Mouse (Mus musculus): ENCODE measurements around the gene Hist1h3e. TPM values are rescaled to one million over a fixed set of nuclear protein-coding genes. Genes with fewer than 3 reads are reported as not detected.
"Not testable (repeated sequence)": the region's sequence is repeated elsewhere in the genome, so short reads cannot be mapped to it uniquely, and the experiment has no call there.

Hist1h3e gene
- polyA plus RNA-seq, 1 experiment = 16.6 TPM

DNA sequence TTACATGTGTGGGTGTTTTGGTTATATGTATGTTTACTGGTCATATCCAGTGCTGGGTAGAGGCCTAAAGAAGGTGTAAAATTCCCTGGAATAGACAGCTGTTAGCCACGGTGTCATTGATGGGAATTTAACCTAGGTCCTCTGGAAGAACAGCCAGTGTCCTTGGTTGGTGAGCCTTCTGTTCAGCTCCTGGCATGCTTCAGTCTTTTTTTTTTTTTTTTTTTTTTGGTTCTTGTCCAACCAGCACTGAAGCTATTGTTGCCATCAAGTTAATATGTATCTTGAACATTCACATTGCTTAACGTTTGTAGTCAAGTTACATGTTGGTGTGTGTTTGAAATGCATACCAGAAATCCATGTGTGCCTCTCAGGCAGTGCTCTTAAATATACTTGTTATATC is 2.3 kb upstream of the Hist1h3e start:
- TF ChIP-seq GATA1 (IDR thresholded peaks at IDR 0.05; ENCODE audit: low read length) = no peak
- no peak for TF ChIP-seq TAL1 (IDR thresholded peaks at IDR 0.05; ENCODE audit: low read length)
- no peaks in the 10 kb centered on the region for H3K36me3 ChIP-seq (ENCODE audit: control insufficient read depth)
- H3K27me3 ChIP-seq (ENCODE audit: control insufficient read depth) = no peaks in the 10 kb centered on the region
- H3K4me3 ChIP-seq (replicated peaks) = no peak overlapping the region
- H3K4me1 ChIP-seq (ENCODE audit: control insufficient read depth) = peaks cover 55% of the 10 kb centered on the region
- no peaks in the 10 kb centered on the region for H3K9me3 ChIP-seq (ENCODE audit: control insufficient read depth, low read length)

- no peaks in the 10 kb centered on the region for H3K9me3 ChIP-seq (ENCODE audit: control insufficient read depth, low read length)
- H3K27me3 ChIP-seq (ENCODE audit: control insufficient read depth) = no peaks in the 10 kb centered on the region
- peak overlapping the region; percentile 60 for H3K4me3 ChIP-seq (replicated peaks)
- TF ChIP-seq GATA1 (IDR thresholded peaks at IDR 0.05; ENCODE audit: low read length) (no peak), TAL1 (IDR thresholded peaks at IDR 0.05; ENCODE audit: low read length) (no peak)
- no peaks in the 10 kb centered on the region for H3K36me3 ChIP-seq (ENCODE audit: control insufficient read depth)
- peaks cover 57% of the 10 kb centered on the region for H3K4me1 ChIP-seq (ENCODE audit: control insufficient read depth)
Measured at GRCm38 (mm10) chr13:23562699-23563462, 712 bp upstream of the Hist1h3e start.

- Histone ChIP-seq H3K4me1 (ENCODE audit: control insufficient read depth) (peaks cover 54% of the 10 kb centered on the region), H3K4me3 (replicated peaks) (peak overlapping the region; percentile 53)
- H3K36me3 ChIP-seq (ENCODE audit: control insufficient read depth); H3K9me3 ChIP-seq (ENCODE audit: control insufficient read depth, low read length); H3K27me3 ChIP-seq (ENCODE audit: control insufficient read depth): not testable (repeated sequence)
Measured at GRCm38 (mm10) chr13:23561531-23561882, 662 bp downstream of the Hist1h3e start.

DNA sequence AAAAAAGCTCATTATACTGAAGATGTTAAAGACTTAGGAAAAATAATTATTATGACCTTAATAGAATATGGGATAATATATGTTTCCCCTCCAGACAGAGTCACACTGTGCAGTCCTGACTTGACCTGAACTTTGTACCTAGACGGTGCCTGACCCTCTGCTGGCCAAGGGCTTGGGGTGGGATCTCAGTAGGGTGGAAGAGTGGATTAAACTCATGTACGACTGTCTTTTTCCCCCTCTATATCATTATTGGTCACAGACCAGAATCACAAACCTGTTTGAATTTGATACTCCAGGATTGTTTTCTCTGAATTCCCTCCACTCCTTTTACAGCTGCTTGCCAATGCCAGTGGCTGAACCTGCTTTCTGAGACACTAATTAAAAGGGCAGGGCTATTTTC is 1.5 kb downstream of the Hist1h3e start:
- not testable (repeated sequence) for H3K27me3 ChIP-seq (ENCODE audit: control insufficient read depth); H3K9me3 ChIP-seq (ENCODE audit: control insufficient read depth, low read length); H3K36me3 ChIP-seq (ENCODE audit: control insufficient read depth)
- Histone ChIP-seq H3K4me1 (ENCODE audit: control insufficient read depth) (peaks cover 51% of the 10 kb centered on the region), H3K4me3 (replicated peaks) (peak overlapping the region; percentile 56)

DNA sequence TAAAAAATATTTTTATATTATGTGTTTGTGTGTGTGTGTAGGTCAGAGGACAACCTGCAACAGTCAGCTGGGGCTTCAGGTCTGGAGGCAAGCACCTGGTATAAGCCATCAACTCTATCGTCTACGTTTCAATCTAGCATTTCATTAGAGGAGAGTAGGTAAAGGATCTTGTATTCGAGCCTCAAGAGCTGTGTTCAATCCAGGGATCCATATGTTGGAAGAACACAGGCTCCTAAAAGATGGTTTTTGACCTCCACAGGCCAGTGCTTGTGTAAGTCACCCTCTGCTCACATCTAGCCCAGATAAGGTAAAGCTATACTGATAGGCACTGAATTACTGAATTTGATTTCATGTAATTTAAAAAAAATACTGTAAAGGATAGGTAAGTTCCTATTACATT is 5.3 kb downstream of the Hist1h3e start:
- TF ChIP-seq TAL1 (IDR thresholded peaks at IDR 0.05; ENCODE audit: low read length) = no peak
- TF ChIP-seq GATA1 (IDR thresholded peaks at IDR 0.05; ENCODE audit: low read length) = no peak
- no peaks in the 10 kb centered on the region for H3K27me3 ChIP-seq (ENCODE audit: control insufficient read depth)
- peaks cover 56% of the 10 kb centered on the region for H3K4me1 ChIP-seq (ENCODE audit: control insufficient read depth)
- no peaks in the 10 kb centered on the region for H3K9me3 ChIP-seq (ENCODE audit: control insufficient read depth, low read length)
- H3K36me3 ChIP-seq (ENCODE audit: control insufficient read depth) = no peaks in the 10 kb centered on the region; the same call in 1 of the 2 replicates
- H3K4me3 ChIP-seq (replicated peaks) = peak overlapping the region; percentile 80

GRCm38 (mm10) chr13:23555839-23556416 is 6.2 kb downstream of the Hist1h3e start:
- Histone ChIP-seq H3K27me3 (ENCODE audit: control insufficient read depth) (no peaks in the 10 kb centered on the region), H3K4me3 (replicated peaks) (peak overlapping the region; percentile 80), H3K9me3 (ENCODE audit: control insufficient read depth, low read length) (no peaks in the 10 kb centered on the region), H3K36me3 (ENCODE audit: control insufficient read depth) (no peaks in the 10 kb centered on the region; the same call in 1 of the 2 replicates), H3K4me1 (ENCODE audit: control insufficient read depth) (peaks cover 65% of the 10 kb centered on the region)
- no peak for TF ChIP-seq TAL1 (IDR thresholded peaks at IDR 0.05; ENCODE audit: low read length)
- no peak for TF ChIP-seq GATA1 (IDR thresholded peaks at IDR 0.05; ENCODE audit: low read length)

DNA sequence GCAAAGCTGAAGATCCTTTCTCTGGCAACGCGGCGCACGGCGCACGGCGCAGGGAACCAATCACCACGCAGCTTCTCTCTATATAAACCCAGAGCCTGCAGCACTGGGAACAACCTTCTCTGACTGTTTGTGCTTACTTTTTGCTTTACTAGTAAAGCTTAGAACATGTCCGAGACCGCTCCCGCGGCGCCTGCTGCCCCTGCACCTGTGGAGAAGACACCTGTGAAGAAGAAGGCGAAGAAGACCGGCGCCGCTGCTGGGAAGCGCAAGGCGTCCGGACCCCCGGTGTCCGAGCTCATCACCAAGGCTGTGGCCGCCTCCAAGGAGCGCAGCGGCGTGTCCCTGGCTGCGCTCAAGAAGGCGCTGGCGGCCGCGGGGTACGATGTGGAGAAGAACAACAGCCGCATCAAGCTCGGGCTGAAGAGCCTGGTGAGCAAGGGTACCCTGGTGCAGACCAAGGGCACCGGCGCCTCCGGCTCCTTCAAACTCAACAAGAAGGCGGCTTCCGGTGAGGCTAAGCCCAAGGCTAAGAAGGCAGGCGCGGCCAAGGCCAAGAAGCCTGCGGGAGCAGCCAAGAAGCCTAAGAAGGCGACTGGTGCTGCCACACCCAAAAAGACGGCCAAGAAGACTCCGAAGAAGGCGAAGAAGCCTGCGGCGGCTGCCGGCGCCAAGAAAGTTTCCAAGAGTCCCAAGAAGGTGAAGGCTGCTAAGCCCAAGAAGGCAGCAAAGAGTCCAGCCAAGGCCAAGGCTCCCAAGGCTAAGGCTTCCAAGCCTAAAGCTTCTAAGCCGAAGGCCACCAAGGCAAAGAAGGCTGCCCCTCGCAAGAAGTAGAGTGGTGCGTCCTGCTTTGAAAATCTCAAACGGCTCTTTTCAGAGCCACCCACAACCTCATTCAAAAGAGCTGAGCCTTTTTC is 7.0 kb downstream of the Hist1h3e start:
- H3K27me3 ChIP-seq (ENCODE audit: control insufficient read depth) = no peaks in the 10 kb centered on the region
- H3K9me3 ChIP-seq (ENCODE audit: control insufficient read depth, low read length) = no peaks in the 10 kb centered on the region
- peaks cover 68% of the 10 kb centered on the region for H3K4me1 ChIP-seq (ENCODE audit: control insufficient read depth)

DNA sequence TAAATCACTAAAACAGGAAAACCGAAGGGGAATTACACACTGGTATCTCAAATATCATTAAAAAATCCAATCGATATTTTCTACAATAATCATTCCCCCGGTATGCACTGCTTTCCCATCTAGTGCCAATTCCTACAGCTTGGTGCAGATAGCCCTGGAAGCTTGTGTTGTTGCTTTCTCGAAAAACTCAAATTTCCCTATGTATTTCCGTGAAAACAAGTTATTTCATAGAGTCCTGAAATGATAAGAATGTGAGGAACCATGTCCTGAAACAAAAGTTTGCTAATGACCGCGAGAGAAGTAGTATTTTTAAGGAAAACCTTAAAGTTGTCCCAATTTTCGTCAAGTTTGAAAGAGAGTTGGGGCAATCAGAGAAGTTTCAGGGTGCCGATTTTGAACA is 7.8 kb downstream of the Hist1h3e start:
- Histone ChIP-seq H3K4me1 (ENCODE audit: control insufficient read depth) (peaks cover 76% of the 10 kb centered on the region), H3K36me3 (ENCODE audit: control insufficient read depth) (no peaks in the 10 kb centered on the region; the same call in 1 of the 2 replicates), H3K27me3 (ENCODE audit: control insufficient read depth) (no peaks in the 10 kb centered on the region), H3K9me3 (ENCODE audit: control insufficient read depth, low read length) (no peaks in the 10 kb centered on the region), H3K4me3 (replicated peaks) (peak overlapping the region; percentile 80)
- TF ChIP-seq TAL1 (IDR thresholded peaks at IDR 0.05; ENCODE audit: low read length) = no peak
- TF ChIP-seq GATA1 (IDR thresholded peaks at IDR 0.05; ENCODE audit: low read length) = no peak

More for the DNA sequence above, 7.0 kb downstream of the Hist1h3e start:
- no peak for TF ChIP-seq GATA1 (IDR thresholded peaks at IDR 0.05; ENCODE audit: low read length)
- TF ChIP-seq TAL1 (IDR thresholded peaks at IDR 0.05; ENCODE audit: low read length) = no peak
- H3K36me3 ChIP-seq (ENCODE audit: control insufficient read depth) = no peaks in the 10 kb centered on the region; the same call in 1 of the 2 replicates
- H3K4me3 ChIP-seq (replicated peaks) = peak overlapping the region; percentile 80

- TF ChIP-seq GATA1 (IDR thresholded peaks at IDR 0.05; ENCODE audit: low read length) (no peak), TAL1 (IDR thresholded peaks at IDR 0.05; ENCODE audit: low read length) (no peak)
- Histone ChIP-seq H3K36me3 (ENCODE audit: control insufficient read depth) (no peaks in the 10 kb centered on the region; the same call in 1 of the 2 replicates), H3K4me3 (replicated peaks) (peak within 1 kb of the TSS; percentile 80), H3K4me1 (ENCODE audit: control insufficient read depth) (peaks cover 77% of the 10 kb centered on the region), H3K27me3 (ENCODE audit: control insufficient read depth) (no peaks in the 10 kb centered on the region), H3K9me3 (ENCODE audit: control insufficient read depth, low read length) (no peaks in the 10 kb centered on the region)
Measured at GRCm38 (mm10) chr13:23552962-23553361, 9.2 kb downstream of the Hist1h3e start, which contains the start of gene Hist1h1d. Hist1h1d (plus strand) TSS chr13:23553262.
